Mouse (Mus musculus): ENCODE data around the gene Atp8b4. TPM values are rescaled to one million over a fixed set of nuclear protein-coding genes. Genes with fewer than 3 reads are reported as not detected.

The Atp8b4 gene
- polyA plus RNA-seq, 3 experiments from 2014 or later: 0.21 to 7.4 (median 0.91) TPM

- no peak for ATAC-seq
Observed at GRCm38 (mm10) chr2:126359965-126360364, 140.5 kb downstream of the Atp8b4 start.

GRCm38 (mm10) chr2:126359278-126359677 is 141.2 kb downstream of the Atp8b4 start:
- ATAC-seq: no peak

GRCm38 (mm10) chr2:126358741-126359140 is 141.7 kb downstream of the Atp8b4 start:
- no peak for ATAC-seq

- ATAC-seq: no peak
Observed at GRCm38 (mm10) chr2:126355259-126355658, 145.2 kb downstream of the Atp8b4 start.

GRCm38 (mm10) chr2:126351811-126352210 is 148.7 kb downstream of the Atp8b4 start:
- no peak for ATAC-seq

GRCm38 (mm10) chr2:126343026-126343593 is 157.4 kb downstream of the Atp8b4 start:
- no peak for ATAC-seq

- ATAC-seq: no peak
Observed at GRCm38 (mm10) chr2:126341521-126341920, 159.0 kb downstream of the Atp8b4 start.

- no peak for ATAC-seq
Observed at GRCm38 (mm10) chr2:126340201-126340600, 160.3 kb downstream of the Atp8b4 start.

- ATAC-seq: no peak
Observed at GRCm38 (mm10) chr2:126339516-126339915, 161.0 kb downstream of the Atp8b4 start.

- no peak for ATAC-seq
Observed at GRCm38 (mm10) chr2:126337143-126337542, 163.3 kb downstream of the Atp8b4 start.

- ATAC-seq: no peak
Observed at GRCm38 (mm10) chr2:126331794-126332193, 168.7 kb downstream of the Atp8b4 start.

GRCm38 (mm10) chr2:126323206-126323605 is 177.3 kb downstream of the Atp8b4 start:
- ATAC-seq: no peak

GRCm38 (mm10) chr2:126322631-126323031 is 177.8 kb downstream of the Atp8b4 start:
- ATAC-seq: no peak

GRCm38 (mm10) chr2:126318071-126318470 is 182.4 kb downstream of the Atp8b4 start:
- no peak for ATAC-seq

GRCm38 (mm10) chr2:126316942-126317341 is 183.5 kb downstream of the Atp8b4 start:
- no peak for ATAC-seq

GRCm38 (mm10) chr2:126316346-126316745 is 184.1 kb downstream of the Atp8b4 start:
- no peak for ATAC-seq

- ATAC-seq: no peak
Observed at GRCm38 (mm10) chr2:126311056-126311455, 189.4 kb downstream of the Atp8b4 start.

- ATAC-seq: peak; percentile 82
Observed at GRCm38 (mm10) chr2:126309994-126310393, 190.5 kb downstream of the Atp8b4 start.

GRCm38 (mm10) chr2:126304621-126305020 is 195.9 kb downstream of the Atp8b4 start:
- ATAC-seq: no peak

- ATAC-seq: no peak
Observed at GRCm38 (mm10) chr2:126303226-126303625, 197.2 kb downstream of the Atp8b4 start.

GRCm38 (mm10) chr2:126302381-126302780 is 198.1 kb downstream of the Atp8b4 start:
- ATAC-seq: no peak

GRCm38 (mm10) chr2:126290702-126291101 is 209.8 kb downstream of the Atp8b4 start:
- ATAC-seq: no peak

- no peak for ATAC-seq
Observed at GRCm38 (mm10) chr2:126287942-126288341, 212.5 kb downstream of the Atp8b4 start.

GRCm38 (mm10) chr2:126286420-126286819 is 214.1 kb downstream of the Atp8b4 start:
- no peak for ATAC-seq

- ATAC-seq: no peak
Observed at GRCm38 (mm10) chr2:126284071-126284470, 216.4 kb downstream of the Atp8b4 start.

Data from inflammation-experienced regulatory T-cells, adult 6 months (primary cell).